Mouse (Mus musculus) layer of hippocampus, adult 9-10 months (tissue): Measurements from ENCODE around the gene Disp1.

Source experiments
- DNase-seq: peaks from one replicate; pipeline ENCODE4 v3.0.0; 2022; ENCODE audit warnings: low spot score

The Disp1 gene

GRCm38 (mm10) chr1:183200926-183201325, 20.4 kb downstream of the Disp1 start:
- DNase-seq = no peak

- no peak for DNase-seq
Measured at GRCm38 (mm10) chr1:183194763-183195162, 26.6 kb downstream of the Disp1 start.

GRCm38 (mm10) chr1:183194151-183194550, 27.2 kb downstream of the Disp1 start:
- DNase-seq = no peak

DNA sequence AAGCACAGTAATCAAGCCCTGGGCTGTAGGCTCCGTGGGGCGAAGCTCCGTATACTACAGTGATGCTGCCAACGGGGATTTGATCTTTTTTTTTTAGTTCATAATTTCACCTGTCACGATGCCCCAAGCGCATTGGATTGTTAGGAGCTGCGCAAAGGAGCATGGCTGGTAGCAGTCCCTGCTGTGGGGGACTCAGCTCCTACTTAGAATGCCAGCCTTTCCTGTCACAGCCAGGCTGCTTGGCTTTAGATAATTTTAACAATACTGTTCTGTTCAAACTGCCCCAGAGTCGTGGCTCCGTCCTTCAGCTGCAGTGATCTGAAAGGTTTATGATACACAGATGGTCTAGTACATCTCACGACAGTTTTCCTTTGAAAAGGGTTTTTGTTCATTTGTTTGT, 29.9 kb downstream of the Disp1 start:
- no peak for DNase-seq

GRCm38 (mm10) chr1:183190456-183190855, 30.9 kb downstream of the Disp1 start:
- no peak for DNase-seq

GRCm38 (mm10) chr1:183189014-183189662, 32.2 kb downstream of the Disp1 start:
- DNase-seq = no peak

DNA sequence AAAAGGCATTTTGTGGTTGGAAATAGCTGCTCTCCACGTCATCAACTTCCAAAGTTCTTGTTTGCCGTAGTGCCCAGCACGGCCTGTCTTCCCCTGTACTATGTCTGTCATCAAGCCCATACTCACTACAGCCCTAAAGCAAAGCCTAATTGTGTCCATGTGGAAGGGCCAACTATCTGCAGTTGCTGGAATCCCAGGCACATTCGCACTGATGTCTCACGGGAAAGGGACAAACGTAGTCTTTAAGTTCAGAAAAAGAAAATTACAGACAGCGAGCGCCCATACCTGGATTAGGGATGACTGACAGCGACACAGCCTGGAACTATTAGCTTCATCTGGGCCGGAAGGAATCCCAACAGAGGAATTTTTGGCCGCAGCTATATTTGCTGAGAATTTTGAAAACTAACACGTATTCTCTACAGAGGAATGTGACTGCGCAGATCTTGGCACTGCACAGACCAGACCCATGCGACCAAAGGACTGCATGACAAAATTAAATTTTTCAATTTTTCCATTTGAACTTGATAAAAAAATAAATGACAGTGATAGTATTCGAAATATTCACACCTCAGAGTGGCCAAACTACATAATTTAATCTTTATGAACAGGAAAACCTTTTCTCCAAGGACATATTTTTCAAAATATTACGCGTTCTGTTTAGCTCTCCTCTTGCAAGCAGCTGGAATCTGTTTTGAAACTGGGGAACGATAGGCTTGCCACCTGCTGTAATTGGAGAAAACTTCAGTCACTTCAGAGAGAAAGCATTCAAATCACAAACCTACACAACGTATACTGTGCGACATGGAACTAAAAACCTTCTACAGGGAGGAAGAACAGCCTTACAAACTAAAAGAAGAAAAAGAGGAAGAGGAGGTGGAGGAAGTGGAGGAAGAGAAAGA, 33.0 kb downstream of the Disp1 start:
- DNase-seq = no peak

GRCm38 (mm10) chr1:183185560-183185959, 35.8 kb downstream of the Disp1 start:
- DNase-seq = no peak

GRCm38 (mm10) chr1:183184681-183185080, 36.6 kb downstream of the Disp1 start:
- no peak for DNase-seq

- no peak for DNase-seq
Measured at GRCm38 (mm10) chr1:183183565-183183964, 37.8 kb downstream of the Disp1 start.

- DNase-seq = no peak
Measured at GRCm38 (mm10) chr1:183182641-183183414, 38.5 kb downstream of the Disp1 start.

- DNase-seq = peak; percentile 7
Measured at GRCm38 (mm10) chr1:183181030-183181395, 40.3 kb downstream of the Disp1 start.

- no peak for DNase-seq
Measured at GRCm38 (mm10) chr1:183180301-183181029, 40.9 kb downstream of the Disp1 start.

- no peak for DNase-seq
Measured at GRCm38 (mm10) chr1:183179316-183179715, 42.0 kb downstream of the Disp1 start.

DNA sequence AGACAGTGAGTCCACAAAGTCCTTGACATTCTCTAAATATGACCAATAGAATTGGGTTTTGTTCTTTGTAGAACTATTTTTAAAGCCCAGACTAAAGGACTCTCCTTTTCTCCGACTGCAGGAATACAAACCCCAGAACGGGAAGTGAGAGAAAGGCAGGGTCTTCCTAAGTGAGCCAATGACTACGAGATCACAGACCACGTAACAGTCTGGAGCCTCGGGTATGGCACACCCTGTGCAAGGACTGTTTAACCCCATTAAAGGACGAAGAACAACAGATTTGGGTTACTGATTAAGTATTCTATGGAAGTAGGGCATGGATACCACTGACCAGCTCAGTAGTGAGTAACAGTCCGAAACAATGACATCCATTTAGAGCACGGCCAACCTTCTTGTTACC, 46.1 kb downstream of the Disp1 start:
- no peak for DNase-seq

DNA sequence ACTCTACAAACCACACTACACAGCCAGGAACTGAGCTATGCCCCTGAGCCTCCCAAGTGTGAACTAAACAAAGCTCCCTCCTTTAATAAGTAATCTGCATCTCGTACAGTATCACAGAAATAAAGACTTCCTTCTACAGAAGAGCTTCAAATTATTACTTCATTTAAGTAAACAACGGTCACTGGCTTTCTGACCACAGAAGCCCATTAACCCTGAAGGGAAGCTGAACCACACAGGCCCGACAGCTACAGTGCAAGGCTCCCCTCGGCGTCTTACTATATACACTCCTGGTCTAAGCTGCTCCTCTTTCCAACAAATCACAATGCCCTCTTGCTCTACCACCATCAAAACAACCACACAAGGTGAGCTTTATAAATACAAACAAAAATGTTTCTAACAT, 50.2 kb downstream of the Disp1 start:
- DNase-seq = no peak

DNA sequence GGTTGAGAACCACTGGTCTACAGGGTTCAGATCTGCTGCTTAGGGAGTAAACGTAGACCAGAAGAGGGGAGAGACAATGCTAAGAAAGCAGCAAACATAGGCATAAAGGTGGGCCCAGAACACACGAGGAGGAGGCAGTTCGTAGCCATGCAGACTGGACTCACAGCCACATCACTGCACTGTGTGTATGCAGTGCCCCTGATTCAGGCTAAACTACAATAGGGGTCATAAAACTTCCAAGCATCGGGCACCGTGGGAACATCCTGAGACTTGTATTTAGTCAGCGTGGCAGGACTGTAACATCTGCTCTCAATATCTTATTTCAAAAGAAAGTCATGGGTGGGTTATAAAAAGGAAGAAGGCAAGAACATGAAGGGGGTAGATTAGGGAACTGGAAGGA, 52.9 kb downstream of the Disp1 start:
- DNase-seq = no peak

GRCm38 (mm10) chr1:183167776-183168175, 53.5 kb downstream of the Disp1 start:
- no peak for DNase-seq

DNA sequence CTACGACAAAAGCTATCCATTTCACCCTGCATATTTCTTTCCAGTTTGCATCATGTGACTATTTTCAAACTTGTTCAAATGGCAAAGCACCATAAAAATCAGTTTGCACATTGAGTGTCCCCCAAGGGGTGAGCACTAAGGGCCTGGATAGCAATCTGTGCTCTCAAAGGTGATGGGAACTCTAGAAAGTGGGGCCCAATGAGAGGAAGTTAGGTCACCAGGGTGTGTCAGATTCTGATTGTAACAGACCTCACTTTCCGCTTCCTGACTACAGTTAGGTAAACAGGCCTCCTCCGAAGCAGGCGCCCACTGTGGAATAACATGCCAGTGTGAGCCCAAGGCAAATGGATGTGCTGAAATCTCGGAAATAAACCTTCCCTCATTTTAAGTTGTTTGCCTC, 54.6 kb downstream of the Disp1 start:
- no peak for DNase-seq

DNA sequence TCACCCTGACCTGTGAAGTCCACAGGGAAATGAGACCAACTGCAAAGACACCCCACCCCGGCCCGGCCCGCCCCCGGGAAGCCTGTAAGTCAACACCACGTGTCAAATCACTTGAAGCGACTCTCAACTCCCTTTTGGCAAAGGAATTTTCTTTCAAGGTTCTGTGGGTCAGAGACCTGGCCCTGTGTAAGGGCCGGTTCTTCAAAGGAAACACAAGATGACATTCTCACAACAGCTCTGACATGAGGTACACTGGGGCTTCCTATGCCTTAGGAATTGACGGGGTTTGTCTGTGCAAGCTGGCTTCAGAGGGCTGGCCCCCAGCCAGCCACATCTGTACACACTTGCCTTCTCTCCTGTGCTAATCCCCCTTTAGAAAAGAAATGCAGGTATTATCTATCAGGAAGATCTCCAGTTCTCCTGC, 56.7 kb downstream of the Disp1 start:
- no peak for DNase-seq

DNA sequence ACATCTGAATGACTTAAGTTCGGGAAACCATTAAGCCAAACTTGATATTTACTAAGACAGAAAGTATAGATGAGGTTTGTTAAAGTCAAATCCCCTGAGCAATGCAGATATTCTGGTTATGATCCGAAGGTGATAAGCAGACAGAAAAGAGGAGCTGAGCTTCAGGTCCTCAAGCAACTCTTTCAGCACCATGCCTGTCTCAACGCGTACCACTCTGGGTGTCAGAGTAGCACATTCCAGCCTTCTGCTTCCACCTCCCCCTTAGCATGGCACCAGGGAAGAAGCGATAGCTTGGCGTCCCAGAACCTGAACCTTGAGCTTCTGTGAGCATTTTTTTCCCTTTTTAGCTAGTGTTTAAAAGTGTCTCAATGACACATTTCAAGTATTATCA, 57.1 kb downstream of the Disp1 start:
- DNase-seq = no peak
